Mouse (Mus musculus) heart, postnatal 36 days (tissue): ENCODE measurements around the gene A330070K13Rik. TPM values are rescaled to one million over a fixed set of nuclear protein-coding genes. Genes with fewer than 3 reads are reported as not detected.

Source experiments
- DNase-seq, 2 experiments: peaks; one replicate each; pipeline ENCODE4 v3.0.0; 2021 to 2022
- intact Hi-C: fragments of 180-260 bp; cut with DNase I; formaldehyde crosslinking; loops from one replicate; pipeline ENCODE4 v1.15.1; 2025
- total RNA-seq, 2 experiments: library from RNA; stranded (reverse); gene quantifications; 2 replicates each; pipeline ENCODE4 v1.2.3; 2021

The A330070K13Rik gene
- total RNA-seq, 2 experiments from 2014 or later: not detected

DNA sequence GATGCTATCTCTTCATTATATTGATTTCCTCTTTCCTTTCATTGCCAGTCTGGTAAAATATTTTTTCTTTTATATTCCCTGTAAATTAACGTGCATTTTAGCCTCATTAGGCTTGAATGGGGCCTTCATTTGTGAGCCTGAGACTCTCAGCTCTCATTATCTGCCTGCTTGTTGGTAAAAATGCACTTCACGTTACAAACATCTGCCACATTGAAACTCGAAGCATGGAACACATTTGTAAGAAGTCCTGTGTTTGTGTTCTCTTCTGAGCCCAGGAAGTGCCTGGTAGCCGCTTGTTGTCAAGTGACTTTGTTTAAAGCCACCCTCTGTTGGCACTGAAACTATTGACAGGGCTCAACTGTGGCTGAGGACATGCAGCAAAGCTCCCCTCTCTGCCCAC is 53.2 kb downstream of the A330070K13Rik start:
- intact Hi-C loops: no loop called here

DNA sequence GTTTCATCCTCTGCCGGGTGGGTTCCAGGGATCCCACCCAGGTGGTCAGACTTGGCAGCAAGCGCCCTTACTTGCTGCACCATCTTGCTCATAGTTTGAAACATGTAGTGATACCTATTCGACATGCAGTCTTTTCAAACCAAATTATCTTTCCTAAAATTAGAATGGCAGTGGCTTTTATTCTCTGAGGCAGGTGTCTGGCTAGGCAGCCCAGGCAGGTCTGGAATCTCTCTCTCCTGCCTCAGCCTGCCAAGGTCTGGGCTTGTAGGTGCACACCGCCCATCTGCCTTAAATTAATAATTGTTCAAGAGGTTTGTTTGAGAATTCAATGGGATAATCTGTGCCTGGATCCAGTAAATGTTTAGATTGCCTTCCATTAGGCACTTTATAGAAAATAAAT is 53.6 kb downstream of the A330070K13Rik start:
- DNase-seq: no peak
- intact Hi-C loops: no loop called here

More for the DNA sequence above, 53.2 kb downstream of the A330070K13Rik start:
- DNase-seq: no peak

DNA sequence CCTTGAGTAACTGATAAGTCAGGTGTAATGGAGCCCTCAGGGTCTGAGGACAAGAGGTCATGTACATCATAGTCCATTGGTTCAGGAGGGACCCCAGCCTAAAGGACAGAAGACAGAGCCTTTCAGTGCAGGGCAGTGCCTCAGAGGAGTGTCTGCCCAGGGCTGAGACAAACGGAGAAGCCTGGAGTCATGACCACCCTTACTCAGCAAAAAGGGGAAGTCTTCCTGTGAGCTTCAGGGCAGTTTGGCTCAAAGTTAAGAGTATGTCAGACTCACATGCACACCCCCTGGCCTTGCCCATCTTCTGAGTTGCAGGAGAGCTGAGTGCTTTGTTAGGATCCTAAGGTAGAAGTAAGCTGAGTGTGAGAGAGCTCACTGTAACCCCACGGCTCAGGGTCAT is 54.5 kb downstream of the A330070K13Rik start:
- no peak for DNase-seq
- intact Hi-C loops: no loop called here

Other genes starting within 250 kb of the A330070K13Rik start
- gene Kctd7, start 239.8 kb downstream of the A330070K13Rik start, total RNA-seq: 1 to 10 TPM; 1.8 to 2.9 TPM
- gene Rabgef1, start 212.8 kb downstream of the A330070K13Rik start, total RNA-seq: 10 to 100 TPM; 20.6 to 21.2 TPM
- gene Tmem248, start 167.6 kb downstream of the A330070K13Rik start, total RNA-seq: 10 to 100 TPM; 34.4 to 38.5 TPM
- gene Sbds, start 129.1 kb downstream of the A330070K13Rik start, total RNA-seq: 10 to 100 TPM; 47.1 to 49.6 TPM
- gene Tyw1, start 129.0 kb downstream of the A330070K13Rik start, total RNA-seq: 10 to 100 TPM in 1 of 2 experiments, 1 to 10 TPM in 1; 8.6 to 10.2 TPM
- not detected for gene Caln1, start 15.2 kb downstream of the A330070K13Rik start, total RNA-seq